Mouse (Mus musculus) right cerebral cortex, postnatal 10 days (tissue): ENCODE measurements at regions not wholly inside any gene's neighbourhood (a gene's known extent, or its start where the extent isn't known, plus 50 kb on each side); places are given as distances from the start of the nearest gene placed in this dataset.

Experiments used
- DNase-seq, 2 experiments: peaks; one replicate each; pipeline ENCODE4 v3.0.0; 2021; ENCODE audit warnings: low spot score in 2 of 2

- peak; percentile 59 to 65 for DNase-seq
These were observed 466.0 kb downstream of the Efna5 start for GRCm38 (mm10) chr17:62415152-62415551.

- no peak for DNase-seq
These were observed 468.4 kb downstream of the Efna5 start for GRCm38 (mm10) chr17:62412666-62413180.

- DNase-seq: no peak
These were observed 477.4 kb downstream of the Efna5 start for GRCm38 (mm10) chr17:62403739-62404138.

- DNase-seq: no peak
These were observed 487.6 kb downstream of the Efna5 start for GRCm38 (mm10) chr17:62393355-62394006.

- DNase-seq: no peak
These were observed 497.1 kb downstream of the Efna5 start for GRCm38 (mm10) chr17:62384053-62384452.

GRCm38 (mm10) chr17:62378868-62379417 lies 502.2 kb downstream of the Efna5 start:
- DNase-seq: no peak

GRCm38 (mm10) chr17:62369100-62369499 lies 512.0 kb downstream of the Efna5 start:
- no peak for DNase-seq

GRCm38 (mm10) chr17:62367937-62368336 lies 513.2 kb downstream of the Efna5 start:
- DNase-seq: no peak

- no peak for DNase-seq
These were observed 522.8 kb downstream of the Efna5 start for GRCm38 (mm10) chr17:62358323-62358722.

GRCm38 (mm10) chr17:62337890-62338557 lies 543.1 kb downstream of the Efna5 start:
- peak in 1 of 2 experiments; percentile 21 for DNase-seq

- peak in 1 of 2 experiments; percentile 25 for DNase-seq
These were observed 550.9 kb downstream of the Efna5 start for GRCm38 (mm10) chr17:62330226-62330625.

- no peak for DNase-seq
These were observed 554.3 kb downstream of the Efna5 start for GRCm38 (mm10) chr17:62326844-62327243.

GRCm38 (mm10) chr17:62319033-62319432 lies 562.1 kb downstream of the Efna5 start:
- peak in 1 of 2 experiments; percentile 23 for DNase-seq

- no peak for DNase-seq
These were observed 571.1 kb downstream of the Efna5 start for GRCm38 (mm10) chr17:62310059-62310458.

- no peak for DNase-seq
These were observed 574.0 kb downstream of the Efna5 start for GRCm38 (mm10) chr17:62307111-62307510.

- no peak for DNase-seq
These were observed 574.6 kb downstream of the Efna5 start for GRCm38 (mm10) chr17:62306524-62306923.

- no peak for DNase-seq
These were observed 576.0 kb downstream of the Efna5 start for GRCm38 (mm10) chr17:62305140-62305539.

GRCm38 (mm10) chr17:62304073-62304472 lies 577.0 kb downstream of the Efna5 start:
- no peak for DNase-seq

- no peak for DNase-seq
These were observed 581.2 kb downstream of the Efna5 start for GRCm38 (mm10) chr17:62299875-62300274.

GRCm38 (mm10) chr17:62297393-62298060 lies 583.6 kb downstream of the Efna5 start:
- no peak for DNase-seq

- DNase-seq: no peak
These were observed 585.7 kb downstream of the Efna5 start for GRCm38 (mm10) chr17:62295412-62295811.

- no peak for DNase-seq
These were observed 588.4 kb downstream of the Efna5 start for GRCm38 (mm10) chr17:62292703-62293102.
